Mouse (Mus musculus) hindbrain, embryonic 11.5 days (tissue): ENCODE results near the gene Ccdc93. TPM values are rescaled to one million over a fixed set of nuclear protein-coding genes. Genes with fewer than 3 reads are reported as not detected.

ENCODE experiments used
- ATAC-seq: fragments of 200-750 bp; cut with Nextera tagmentation; 2 replicates; pipeline ENCODE4 v1.8.0; 2017; ENCODE audit warnings: mild to moderate bottlenecking, moderate TSS enrichment, moderate library complexity; ENCODE audit not compliant: low FRiP score
- DNase-seq: peaks from one replicate; pipeline ENCODE4 v3.0.0-alpha.2; 2015; ENCODE audit warnings: low spot score
- H3K27ac ChIP-seq: fragments of 300-500 bp; sonication (generic); 2 replicates; pipeline ENCODE4 v1.5.1; 2014; ENCODE audit warnings: mild to moderate bottlenecking, low read depth, low read length
- H3K27me3 ChIP-seq: fragments of 300-500 bp; sonication (generic); 2 replicates; pipeline ENCODE4 v1.6.1; 2014; ENCODE audit warnings: mild to moderate bottlenecking, low read length, moderate library complexity, mixed read lengths; ENCODE audit not compliant: control insufficient read depth, insufficient read depth
- H3K36me3 ChIP-seq: fragments of 300-500 bp; sonication (generic); 2 replicates; pipeline ENCODE4 v1.6.1; 2014; ENCODE audit warnings: mild to moderate bottlenecking, low read length, moderate library complexity, mixed read lengths; ENCODE audit not compliant: control insufficient read depth, insufficient read depth
- H3K4me1 ChIP-seq: fragments of 300-500 bp; sonication (generic); replicated peaks from 2 replicates; pipeline ENCODE4 v1.6.1; 2014; ENCODE audit warnings: low read length, mixed read lengths; ENCODE audit not compliant: control insufficient read depth, insufficient read depth
- H3K4me2 ChIP-seq: fragments of 300-500 bp; sonication (generic); replicated peaks from 2 replicates; pipeline ENCODE4 v1.6.1; 2014; ENCODE audit warnings: mild to moderate bottlenecking, low read depth, low read length
- H3K4me3 ChIP-seq: fragments of 300-500 bp; sonication (generic); 2 replicates; pipeline ENCODE4 v1.5.1; 2014; ENCODE audit warnings: low read depth, low read length
- H3K9ac ChIP-seq: fragments of 300-500 bp; sonication (generic); 2 replicates; pipeline ENCODE4 v1.6.1; 2014; ENCODE audit warnings: low read depth, low read length
- H3K9me3 ChIP-seq: fragments of 300-500 bp; sonication (generic); 2 replicates; pipeline ENCODE4 v1.6.1; 2016; ENCODE audit warnings: low read length; ENCODE audit not compliant: control insufficient read depth
- WGBS: fragments of 180-500 bp; shearing (Covaris S2); extraction: QIAGEN DNeasy Blood & Tissue Kit; methylation state at CpG from one replicate; pipeline ENCODE4 v1.1.7; 2014; 5-methylcytosine and 5-hydroxymethylcytosine counted together
- polyA plus RNA-seq: library from polyadenylated mRNA; unstranded; fragments of >200 nt; fragmentation: Nextera tagmentation; extraction: Ambion mirVana; gene quantifications from 2 replicates; pipeline ENCODE4 v1.2.1, GENCODE M21; 2014

Gene Ccdc93
- polyA plus RNA-seq, 1 experiment from 2014 or later = 11.1 TPM

- H3K27ac ChIP-seq = no peak overlapping the region
- no peak overlapping the region for H3K9ac ChIP-seq
- H3K36me3 ChIP-seq = no peaks in the 10 kb centered on the region
- H3K9me3 ChIP-seq = no peaks in the 10 kb centered on the region
- no peak for DNase-seq
- no peaks in the 10 kb centered on the region for H3K27me3 ChIP-seq
- no peak for ATAC-seq
- H3K4me1 ChIP-seq = no peaks in the 10 kb centered on the region
- WGBS = 86% methylated on average over 5 of the region's 5 CpGs
- H3K4me2 ChIP-seq = no peak overlapping the region
- H3K4me3 ChIP-seq = no peak overlapping the region
Measured at GRCm38 (mm10) chr1:121394764-121395163, 36.1 kb upstream of the Ccdc93 start.

GRCm38 (mm10) chr1:121396501-121396900 is 34.3 kb upstream of the Ccdc93 start:
- DNase-seq (no peak), ATAC-seq (no peak)
- Histone ChIP-seq H3K4me1 (no peaks in the 10 kb centered on the region), H3K4me3 (no peak overlapping the region), H3K27me3 (no peaks in the 10 kb centered on the region), H3K27ac (no peak overlapping the region), H3K36me3 (no peaks in the 10 kb centered on the region), H3K9ac (no peak overlapping the region), H3K4me2 (no peak overlapping the region), H3K9me3 (no peaks in the 10 kb centered on the region)
- 84% methylated on average over 4 of the region's 4 CpGs for WGBS

GRCm38 (mm10) chr1:121398231-121398630 is 32.6 kb upstream of the Ccdc93 start:
- no peak for DNase-seq
- Histone ChIP-seq H3K4me2 (no peak overlapping the region), H3K9ac (no peak overlapping the region), H3K27me3 (no peaks in the 10 kb centered on the region), H3K4me1 (no peaks in the 10 kb centered on the region), H3K27ac (no peak overlapping the region), H3K4me3 (no peak overlapping the region), H3K36me3 (no peaks in the 10 kb centered on the region), H3K9me3 (no peaks in the 10 kb centered on the region)
- no peak for ATAC-seq
- 75% methylated on average over 4 of the region's 4 CpGs for WGBS

- no peaks in the 10 kb centered on the region for H3K9me3 ChIP-seq
- H3K4me1 ChIP-seq = no peaks in the 10 kb centered on the region
- 83% methylated on average over 14 of the region's 14 CpGs for WGBS
- ATAC-seq (peak; percentile 66; the same call in 1 of the 2 replicates), DNase-seq (no peak)
- no peaks in the 10 kb centered on the region for H3K36me3 ChIP-seq
- no peak overlapping the region for H3K4me3 ChIP-seq
- no peak overlapping the region for H3K9ac ChIP-seq
- H3K4me2 ChIP-seq = no peak overlapping the region
- no peak overlapping the region for H3K27ac ChIP-seq
- H3K27me3 ChIP-seq = no peaks in the 10 kb centered on the region
Measured at GRCm38 (mm10) chr1:121398986-121399881, 31.6 kb upstream of the Ccdc93 start.

- H3K9me3 ChIP-seq = no peaks in the 10 kb centered on the region
- no peaks in the 10 kb centered on the region for H3K36me3 ChIP-seq
- 36% methylated on average over 4 of the region's 4 CpGs for WGBS
- H3K4me1 ChIP-seq = no peaks in the 10 kb centered on the region
- ATAC-seq = peak; percentile 49; the same call in 1 of the 2 replicates
- no peak overlapping the region for H3K4me3 ChIP-seq
- H3K4me2 ChIP-seq = no peak overlapping the region
- DNase-seq = peak; percentile 33
- H3K27me3 ChIP-seq = no peaks in the 10 kb centered on the region
- H3K9ac ChIP-seq = no peak overlapping the region
- no peak overlapping the region for H3K27ac ChIP-seq
Measured at GRCm38 (mm10) chr1:121400243-121400642, 30.6 kb upstream of the Ccdc93 start.

- Histone ChIP-seq H3K27ac (no peak overlapping the region), H3K36me3 (no peaks in the 10 kb centered on the region), H3K4me3 (no peak overlapping the region), H3K9me3 (no peaks in the 10 kb centered on the region), H3K27me3 (no peaks in the 10 kb centered on the region), H3K4me2 (no peak overlapping the region), H3K4me1 (no peaks in the 10 kb centered on the region), H3K9ac (no peak overlapping the region)
- DNase-seq = peak; percentile 51
- no peak for ATAC-seq
- 47% methylated on average over 4 of the region's 4 CpGs for WGBS
Measured at GRCm38 (mm10) chr1:121419084-121419483, 11.8 kb upstream of the Ccdc93 start.

GRCm38 (mm10) chr1:121419569-121420265 is 11.1 kb upstream of the Ccdc93 start:
- ATAC-seq = no peak
- 88% methylated on average over 12 of the region's 12 CpGs for WGBS

GRCm38 (mm10) chr1:121430183-121430937 is 489 bp upstream of the Ccdc93 start:
- ATAC-seq = peak; percentile 34
- H3K9me3 ChIP-seq = no peaks in the 10 kb centered on the region
- 22% methylated on average over 6 of the region's 6 CpGs for WGBS
- H3K36me3 ChIP-seq = no peaks in the 10 kb centered on the region
- H3K4me3 ChIP-seq = peak overlapping the region; percentile 71; the same call in 1 of the 2 replicates
- no peak overlapping the region for H3K27ac ChIP-seq
- 0 out of 2 replicates have a peak overlapping the region, but pooled peaks have one; percentile 14 for H3K4me2 ChIP-seq
- H3K27me3 ChIP-seq = no peaks in the 10 kb centered on the region
- H3K9ac ChIP-seq = 0 out of 2 replicates have a peak overlapping the region, but pooled peaks have one; percentile 4
- no peak for DNase-seq
- H3K4me1 ChIP-seq = no peaks in the 10 kb centered on the region

More at GRCm38 (mm10) chr1:121419569-121420265, 11.1 kb upstream of the Ccdc93 start:
- Histone ChIP-seq H3K27ac (no peak overlapping the region), H3K9me3 (no peaks in the 10 kb centered on the region), H3K27me3 (no peaks in the 10 kb centered on the region), H3K4me3 (no peak overlapping the region), H3K4me1 (no peaks in the 10 kb centered on the region), H3K4me2 (no peak overlapping the region), H3K36me3 (no peaks in the 10 kb centered on the region), H3K9ac (no peak overlapping the region)
- DNase-seq = no peak
